Mouse (Mus musculus): Measurements from ENCODE around the gene Olfr427. TPM values are rescaled to one million over a fixed set of nuclear protein-coding genes. Genes with fewer than 3 reads are reported as not detected.

Gene Olfr427
- polyA plus RNA-seq, 1 experiment from 2014 or later = not detected

DNA sequence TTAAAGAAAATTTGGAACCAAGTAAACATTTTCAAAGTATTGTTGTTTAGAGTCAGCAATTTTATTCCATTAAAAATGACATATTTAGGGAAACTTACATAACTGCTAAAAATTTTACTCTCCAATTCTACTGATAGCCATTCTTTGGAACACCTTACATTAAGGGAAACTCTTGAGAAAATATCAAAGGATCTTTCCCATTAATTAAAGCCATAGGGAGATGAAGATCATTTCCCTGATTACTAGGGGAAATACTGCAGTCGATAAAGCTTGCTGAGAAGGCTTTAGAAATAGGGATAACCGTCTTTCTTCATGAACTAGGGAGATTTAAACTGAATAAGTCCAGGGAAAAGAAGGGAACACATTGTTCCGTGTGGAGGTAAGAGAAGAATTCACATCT, 34.5 kb downstream of the Olfr427 start, which contains the start of gene Olfr424:
TSS of gene Olfr424 (plus strand) at position 301 of the 400 bp plus-strand sequence.
- Histone ChIP-seq H3K36me3 (no peaks in the 10 kb centered on the region), H3K9me3 (no peaks in the 10 kb centered on the region), H3K27ac (no peak within 1 kb of the TSS), H3K4me2 (replicated peaks) (no peak within 1 kb of the TSS), H3K9ac (no peak within 1 kb of the TSS), H3K27me3 (replicated peaks) (no peaks in the 10 kb centered on the region), H3K4me1 (replicated peaks) (no peaks in the 10 kb centered on the region), H3K4me3 (replicated peaks) (no peak within 1 kb of the TSS)
- WGBS = 87% methylated on average over 3 of the region's 3 CpGs
- no peak for ATAC-seq

DNA sequence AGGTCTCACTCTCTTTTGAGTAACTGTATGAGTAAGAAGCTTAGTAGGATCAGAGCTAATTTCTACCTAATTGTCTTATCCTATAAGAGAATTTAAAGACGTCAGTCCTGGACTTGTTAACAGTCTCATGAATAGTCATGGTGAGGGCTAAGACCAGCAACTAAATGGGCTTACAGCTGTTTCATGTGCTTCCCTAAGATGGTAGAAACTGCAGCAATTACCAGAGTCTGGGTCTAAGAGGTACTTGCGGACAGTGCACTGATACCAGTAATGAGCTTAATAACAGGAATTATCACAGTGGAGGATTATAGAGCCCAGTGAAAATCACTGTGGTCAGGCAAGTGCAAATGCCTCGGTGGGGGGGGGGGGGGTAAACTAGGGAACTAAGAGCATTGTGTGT, 35.3 kb downstream of the Olfr427 start:
- no peaks in the 10 kb centered on the region for H3K36me3 ChIP-seq
- 77% methylated on average over 3 of the region's 3 CpGs for WGBS
- H3K27me3 ChIP-seq (replicated peaks) = no peaks in the 10 kb centered on the region
- no peak overlapping the region for H3K4me2 ChIP-seq (replicated peaks)
- H3K9ac ChIP-seq = no peak overlapping the region
- no peaks in the 10 kb centered on the region for H3K9me3 ChIP-seq
- H3K4me3 ChIP-seq (replicated peaks) = no peak overlapping the region
- no peak for ATAC-seq
- no peaks in the 10 kb centered on the region for H3K4me1 ChIP-seq (replicated peaks)
- H3K27ac ChIP-seq = no peak overlapping the region

DNA sequence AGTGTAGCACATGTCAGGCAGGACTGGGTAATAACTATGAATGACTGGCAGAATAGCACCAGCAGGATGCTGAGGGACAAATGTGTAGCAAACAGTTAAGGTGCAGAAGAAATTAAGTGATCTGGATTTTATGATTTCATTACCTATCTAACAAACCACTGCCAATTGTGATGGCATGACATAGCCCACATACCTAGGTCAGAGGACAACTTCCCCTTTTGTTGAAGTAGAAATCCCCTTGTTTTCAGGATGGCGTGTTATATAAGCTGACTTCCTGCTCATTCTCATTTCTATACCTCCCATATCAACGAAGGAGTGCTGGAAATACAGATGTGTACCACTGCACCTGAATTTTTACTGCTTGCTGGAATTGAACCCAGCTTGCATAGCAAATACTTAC, 44.7 kb downstream of the Olfr427 start:
- H3K4me1 ChIP-seq (replicated peaks) = no peaks in the 10 kb centered on the region
- WGBS = 71% methylated on average over 2 of the region's 2 CpGs
- no peak overlapping the region for H3K4me3 ChIP-seq (replicated peaks)
- no peaks in the 10 kb centered on the region for H3K36me3 ChIP-seq
- no peaks in the 10 kb centered on the region for H3K9me3 ChIP-seq
- H3K27ac ChIP-seq = no peak overlapping the region
- no peaks in the 10 kb centered on the region for H3K27me3 ChIP-seq (replicated peaks)
- no peak overlapping the region for H3K4me2 ChIP-seq (replicated peaks)
- ATAC-seq = no peak
- H3K9ac ChIP-seq = no peak overlapping the region

DNA sequence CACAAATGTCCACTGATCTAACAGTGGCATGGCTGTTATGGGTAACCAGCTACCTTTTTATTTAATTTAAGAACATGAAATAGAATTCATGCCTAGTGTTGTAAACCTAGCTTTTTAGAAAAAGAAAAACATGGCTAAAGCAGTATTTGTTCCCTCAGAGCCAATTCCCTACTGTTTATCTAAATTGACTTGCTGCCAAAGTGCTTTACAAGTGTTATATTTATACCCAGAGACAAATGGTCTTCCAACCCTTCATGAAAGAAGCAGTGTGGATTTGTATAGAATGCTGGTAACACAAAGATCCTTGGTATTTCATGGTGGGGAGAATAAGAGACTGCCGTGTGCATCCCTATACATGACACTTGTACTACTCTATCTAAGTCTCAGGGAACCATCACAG, 50.0 kb downstream of the Olfr427 start:
- Histone ChIP-seq H3K36me3 (no peaks in the 10 kb centered on the region), H3K4me3 (replicated peaks) (no peak overlapping the region), H3K9ac (no peak overlapping the region), H3K4me1 (replicated peaks) (no peaks in the 10 kb centered on the region), H3K9me3 (no peaks in the 10 kb centered on the region), H3K27ac (no peak overlapping the region), H3K27me3 (replicated peaks) (no peaks in the 10 kb centered on the region), H3K4me2 (replicated peaks) (no peak overlapping the region)
- 79% methylated on average over 1 of the region's 1 CpGs for WGBS
- no peak for ATAC-seq

DNA sequence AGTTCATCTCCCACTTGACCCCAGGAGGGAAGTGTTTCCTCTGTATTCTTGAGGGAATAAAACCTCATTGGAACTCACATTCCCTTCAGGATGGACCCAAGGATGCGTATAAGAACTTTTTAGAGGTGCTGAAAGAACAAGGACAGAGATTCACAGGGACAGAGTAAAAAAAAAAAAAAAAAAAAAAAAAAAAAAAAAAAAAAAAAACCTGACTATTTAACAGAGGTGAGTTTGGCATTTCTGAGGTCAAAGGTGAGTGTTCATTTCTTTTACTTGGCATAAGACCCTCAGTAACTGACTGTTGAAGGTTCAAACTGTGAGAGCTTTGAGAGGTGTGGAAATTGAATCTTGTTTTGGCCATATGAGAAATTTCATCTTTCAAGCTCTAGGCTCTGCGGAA, 52.6 kb downstream of the Olfr427 start:
- Histone ChIP-seq H3K4me1 (replicated peaks) (no peaks in the 10 kb centered on the region), H3K9me3 (no peaks in the 10 kb centered on the region), H3K36me3 (no peaks in the 10 kb centered on the region), H3K4me3 (replicated peaks) (no peak overlapping the region), H3K9ac (no peak overlapping the region), H3K4me2 (replicated peaks) (no peak overlapping the region), H3K27ac (no peak overlapping the region), H3K27me3 (replicated peaks) (no peaks in the 10 kb centered on the region)
- WGBS = 80% methylated on average over 2 of the region's 2 CpGs
- no peak for ATAC-seq

Other genes with a start within 250 kb of the Olfr427 start
- 0.74 and 1.3 TPM in 2 replicates for gene Ifi211, start 183.8 kb upstream of the Olfr427 start, polyA plus RNA-seq (2015; fragmentation: Nextera tagmentation; extraction: Ambion mirVana)
- gene Mndal, start 154.4 kb upstream of the Olfr427 start, polyA plus RNA-seq (2015; fragmentation: Nextera tagmentation; extraction: Ambion mirVana) = 3.0 and 3.4 TPM in 2 replicates
- gene Ifi203, start 154.2 kb upstream of the Olfr427 start, polyA plus RNA-seq (2015; fragmentation: Nextera tagmentation; extraction: Ambion mirVana) = 1.9 and 2.3 TPM in 2 replicates
- gene Ifi202b, start 114.1 kb upstream of the Olfr427 start, polyA plus RNA-seq (2015; fragmentation: Nextera tagmentation; extraction: Ambion mirVana) = not detected in 2 replicates
- gene Ifi205, start 65.1 kb upstream of the Olfr427 start, polyA plus RNA-seq (2015; fragmentation: Nextera tagmentation; extraction: Ambion mirVana) = 1.2 and 1.3 TPM in 2 replicates
- gene Olfr433, start 56.2 kb upstream of the Olfr427 start, polyA plus RNA-seq (2015; fragmentation: Nextera tagmentation; extraction: Ambion mirVana) = not detected in 2 replicates
- not detected in 2 replicates for gene Olfr432, start 47.7 kb upstream of the Olfr427 start, polyA plus RNA-seq (2015; fragmentation: Nextera tagmentation; extraction: Ambion mirVana)
- gene Olfr430, start 30.3 kb upstream of the Olfr427 start, polyA plus RNA-seq (2015; fragmentation: Nextera tagmentation; extraction: Ambion mirVana) = not detected in 2 replicates
- gene Olfr429, start 12.6 kb upstream of the Olfr427 start, polyA plus RNA-seq (2015; fragmentation: Nextera tagmentation; extraction: Ambion mirVana) = not detected in 2 replicates
- not detected in 2 replicates for gene Olfr231, start 24.3 kb downstream of the Olfr427 start, polyA plus RNA-seq (2015; fragmentation: Nextera tagmentation; extraction: Ambion mirVana)
- gene Olfr424, start 34.6 kb downstream of the Olfr427 start, polyA plus RNA-seq (2015; fragmentation: Nextera tagmentation; extraction: Ambion mirVana) = not detected in 2 replicates
- not detected in 2 replicates for gene Olfr420, start 58.7 kb downstream of the Olfr427 start, polyA plus RNA-seq (2015; fragmentation: Nextera tagmentation; extraction: Ambion mirVana)
- 0.85 and 0.94 TPM in 2 replicates for gene Spta1, start 75.9 kb downstream of the Olfr427 start, polyA plus RNA-seq (2015; fragmentation: Nextera tagmentation; extraction: Ambion mirVana)
- not detected in 2 replicates for gene Olfr419, start 155.2 kb downstream of the Olfr427 start, polyA plus RNA-seq (2015; fragmentation: Nextera tagmentation; extraction: Ambion mirVana)
- 3.4 and 7.3 TPM in 2 replicates for gene Mptx1, start 233.6 kb downstream of the Olfr427 start, polyA plus RNA-seq (2015; fragmentation: Nextera tagmentation; extraction: Ambion mirVana)

Data from intestine, embryonic 15.5 days (tissue).